Mouse (Mus musculus) adrenal gland, postnatal 4 days (tissue): ENCODE results near the gene Eno3. TPM values are rescaled to one million over a fixed set of nuclear protein-coding genes. Genes with fewer than 3 reads are reported as not detected.

Source experiments
- DNase-seq, 2 experiments: peaks; one replicate each; pipeline ENCODE4 v3.0.0; 2021 to 2022; ENCODE audit warnings: low spot score in 2 of 2, mixed read lengths in 2 of 2
- total RNA-seq, 2 experiments: library from RNA; stranded (reverse); gene quantifications; 2 replicates each; pipeline ENCODE4 v1.2.3; 2021

Gene Eno3
- total RNA-seq, 2 experiments from 2014 or later = 72.6 to 112 TPM

- DNase-seq = no peak
These were observed 21.6 kb downstream of the Eno3 start for GRCm38 (mm10) chr11:70678576-70678975.

DNA sequence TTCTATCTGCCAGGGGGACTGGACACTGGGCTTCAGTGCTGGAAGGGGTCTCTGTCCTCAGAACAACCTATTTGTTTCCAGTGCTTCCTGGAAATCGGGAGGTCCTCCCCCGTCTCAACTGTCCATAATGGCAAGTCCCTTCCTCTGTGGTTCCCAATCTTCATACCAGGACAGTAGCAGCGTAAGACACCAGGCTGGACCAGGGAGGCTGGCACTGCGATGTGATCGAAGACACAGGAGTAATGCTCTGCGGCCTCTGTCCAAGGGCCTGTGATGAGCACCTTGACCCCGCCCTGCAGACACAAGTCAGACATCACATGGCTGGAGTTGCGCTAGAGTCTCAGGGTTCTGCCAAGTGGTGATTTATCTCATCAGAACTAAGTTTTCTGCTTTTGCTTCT is 22.4 kb downstream of the Eno3 start:
- DNase-seq = no peak

GRCm38 (mm10) chr11:70679894-70680293 is 22.9 kb downstream of the Eno3 start:
- no peak for DNase-seq

DNA sequence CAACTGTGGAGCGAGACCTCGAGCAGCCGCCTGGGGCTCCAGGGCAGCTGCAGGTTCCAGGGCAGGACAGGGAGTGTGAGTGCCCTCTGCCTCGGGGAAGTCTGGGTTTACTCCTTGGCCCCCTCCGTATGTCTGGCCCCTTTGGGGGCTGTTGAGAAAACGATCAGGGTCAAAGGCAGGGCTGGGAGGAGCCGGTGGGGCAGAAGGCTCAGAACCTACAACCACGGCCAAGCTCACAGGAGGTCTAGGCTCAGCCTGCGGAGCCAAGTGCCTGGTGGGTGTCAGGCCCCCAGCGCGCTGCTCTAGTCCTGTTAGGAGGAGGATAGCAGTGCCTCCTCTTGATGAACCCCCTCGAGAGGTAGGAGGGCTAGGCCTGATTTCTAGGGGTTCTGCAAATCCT is 24.2 kb downstream of the Eno3 start:
- DNase-seq = no peak

DNA sequence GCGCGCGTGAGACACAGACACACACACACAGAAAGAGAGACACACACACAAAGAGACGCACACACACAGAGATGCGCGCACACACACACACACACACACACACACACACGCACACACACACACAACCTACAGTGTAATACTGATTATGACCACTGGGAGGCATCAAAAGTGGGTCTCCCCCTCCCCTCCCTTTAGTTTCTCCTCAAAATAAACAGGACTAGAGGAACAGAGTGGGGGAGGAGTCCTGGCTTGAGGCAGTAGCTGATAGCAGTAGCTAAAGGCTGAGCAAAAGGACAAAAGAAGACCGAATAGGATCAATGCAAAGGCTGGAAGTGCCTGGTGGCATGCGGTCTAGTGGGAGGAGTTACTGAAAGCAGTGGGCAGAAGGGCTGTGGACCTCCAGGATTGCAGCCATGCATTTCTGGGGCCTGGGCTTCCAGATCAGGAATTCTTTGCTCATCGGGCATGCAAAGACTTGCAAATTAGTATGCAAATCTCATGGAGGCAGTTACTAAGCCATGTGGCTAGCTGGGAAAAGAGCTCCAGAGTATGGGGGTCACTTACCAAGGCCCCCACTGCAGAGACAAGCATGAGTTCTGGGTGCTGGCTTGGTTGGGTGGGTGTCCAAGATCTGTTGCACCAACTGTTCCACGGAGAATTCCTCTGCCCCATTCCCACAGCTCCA is 25.0 kb downstream of the Eno3 start:
- DNase-seq = no peak

- DNase-seq = no peak
These were observed 26.6 kb downstream of the Eno3 start for GRCm38 (mm10) chr11:70683640-70684039.

GRCm38 (mm10) chr11:70686901-70687566 is 30.0 kb downstream of the Eno3 start:
- DNase-seq = no peak

DNA sequence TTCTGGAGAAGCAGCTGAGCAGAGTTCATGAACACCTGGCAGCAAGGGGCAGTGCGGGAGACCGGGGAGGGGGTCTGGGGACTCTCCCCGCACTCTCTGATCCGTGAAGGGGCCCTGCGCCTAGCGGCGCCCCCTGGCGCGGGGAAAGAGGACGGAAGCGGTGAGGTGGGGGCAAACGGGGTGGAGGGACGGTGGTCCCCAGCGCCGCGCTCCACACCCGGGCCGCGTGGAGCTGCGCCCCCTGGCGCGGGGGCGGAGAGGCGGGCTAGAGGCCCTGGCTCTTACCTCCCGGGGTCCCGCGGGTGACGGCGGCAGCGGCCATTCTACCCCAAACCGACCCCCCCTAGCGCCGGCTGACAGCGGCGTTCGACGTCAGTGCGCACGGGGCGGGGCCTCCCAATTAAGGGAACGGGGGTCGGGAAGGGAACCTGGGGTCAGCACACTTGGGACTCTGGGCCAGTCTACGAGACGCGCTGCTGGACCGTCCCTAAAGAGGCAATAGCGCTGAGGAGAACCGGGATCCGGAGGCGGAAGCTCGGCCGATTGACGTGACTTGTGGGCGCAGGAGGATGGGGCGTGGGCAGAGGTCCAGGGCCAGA is 30.7 kb downstream of the Eno3 start, which contains the start of gene Camta2:
Gene Camta2, minus strand, starts transcription at position 505 of the 599 bp plus-strand sequence.
- peak; percentile 74 for DNase-seq

DNA sequence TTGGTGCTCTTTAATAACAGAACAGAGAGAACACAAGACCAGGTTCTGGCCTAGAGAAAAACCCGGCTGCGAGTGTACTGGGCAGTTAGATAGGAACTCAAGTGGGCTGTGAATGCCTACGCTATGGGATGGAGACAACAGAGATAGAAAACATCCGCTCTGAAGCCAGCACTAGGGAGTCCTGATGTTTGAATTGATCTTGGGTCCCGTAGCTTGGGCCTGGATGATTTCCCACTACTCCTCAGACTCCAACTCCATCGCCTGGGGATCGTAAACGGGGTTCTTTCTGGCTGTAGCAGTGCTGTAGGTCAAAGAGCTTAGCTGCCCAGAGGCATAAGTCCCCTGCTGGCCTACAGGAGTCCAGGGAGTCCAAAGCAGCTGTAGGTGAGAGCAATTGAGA is 31.4 kb downstream of the Eno3 start:
- DNase-seq = no peak

- DNase-seq = no peak
These were observed 32.6 kb downstream of the Eno3 start for GRCm38 (mm10) chr11:70689578-70689977.

GRCm38 (mm10) chr11:70693504-70693903 is 36.5 kb downstream of the Eno3 start:
- no peak for DNase-seq

GRCm38 (mm10) chr11:70697376-70697775 is 40.4 kb downstream of the Eno3 start:
- DNase-seq = no peak

DNA sequence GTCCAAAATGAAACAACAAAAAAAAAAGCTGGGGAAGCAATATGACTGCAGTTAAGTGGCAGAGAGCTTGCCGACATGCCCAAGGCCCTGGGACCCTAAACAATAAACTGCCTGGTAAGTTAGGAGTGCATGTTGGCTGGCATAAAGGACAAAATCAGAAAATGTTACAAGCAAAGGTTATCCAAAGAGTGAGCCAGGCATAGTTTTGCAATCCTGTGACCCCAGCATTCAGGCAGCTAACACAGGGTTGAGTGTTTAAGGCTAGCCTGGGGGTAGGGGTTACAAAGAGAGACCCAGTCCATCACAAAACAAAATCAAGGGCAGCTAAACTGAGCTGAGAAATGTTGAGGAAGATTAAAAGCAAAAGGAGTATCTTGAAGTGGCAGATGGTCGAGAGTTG is 42.0 kb downstream of the Eno3 start:
- no peak for DNase-seq

DNA sequence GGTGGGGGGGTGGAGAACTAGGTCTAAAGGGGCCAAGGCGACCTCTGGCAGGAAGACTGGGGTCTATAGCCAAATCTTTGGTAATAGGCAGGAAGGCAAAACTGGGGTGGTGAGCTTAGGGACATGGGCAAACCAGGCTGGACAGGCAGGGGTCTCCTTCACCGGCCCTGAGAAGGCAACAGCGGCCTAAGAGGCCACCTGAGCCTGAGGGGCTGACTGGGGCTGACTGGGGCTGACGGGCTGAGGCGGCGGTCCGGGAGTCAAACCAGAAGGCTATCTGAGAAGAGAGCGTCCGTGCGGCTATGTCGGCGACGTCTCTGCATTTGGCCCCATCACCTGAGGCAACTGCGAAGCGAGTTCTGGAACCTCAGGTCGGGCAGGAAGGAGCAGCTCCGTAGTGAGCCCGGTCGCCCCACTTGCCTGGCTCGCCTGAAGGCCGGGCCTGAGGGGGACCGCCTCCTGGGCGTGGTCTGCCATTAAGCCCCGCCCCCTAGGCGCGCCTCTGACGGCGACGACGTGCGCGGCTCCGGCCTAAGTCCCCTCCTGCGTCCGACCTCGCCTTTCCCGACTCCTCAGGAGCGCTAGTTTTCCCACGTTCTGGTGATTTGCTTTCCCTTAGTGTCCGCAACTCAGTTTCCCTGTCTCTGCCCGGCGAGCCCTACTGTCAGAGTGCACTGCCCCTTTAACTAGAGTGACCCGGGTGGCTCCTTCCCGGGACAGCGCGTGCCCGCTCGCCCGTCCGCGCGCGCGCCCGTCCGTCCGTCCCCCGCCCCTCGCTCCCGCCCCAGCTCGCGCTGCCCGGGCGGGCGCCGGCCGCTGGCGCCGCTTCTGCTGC is 42.9 kb downstream of the Eno3 start, which contains the start of the genes Inca1 and Kif1c:
Gene Inca1, minus strand, starts transcription at position 434 of the 835 bp plus-strand sequence.
Gene Kif1c, plus strand, starts transcription at position 827 of the 835 bp plus-strand sequence.
- DNase-seq = peak; percentile 90 to 93

GRCm38 (mm10) chr11:70700613-70701012 is 43.6 kb downstream of the Eno3 start:
- peak; percentile 43 to 58 for DNase-seq

DNA sequence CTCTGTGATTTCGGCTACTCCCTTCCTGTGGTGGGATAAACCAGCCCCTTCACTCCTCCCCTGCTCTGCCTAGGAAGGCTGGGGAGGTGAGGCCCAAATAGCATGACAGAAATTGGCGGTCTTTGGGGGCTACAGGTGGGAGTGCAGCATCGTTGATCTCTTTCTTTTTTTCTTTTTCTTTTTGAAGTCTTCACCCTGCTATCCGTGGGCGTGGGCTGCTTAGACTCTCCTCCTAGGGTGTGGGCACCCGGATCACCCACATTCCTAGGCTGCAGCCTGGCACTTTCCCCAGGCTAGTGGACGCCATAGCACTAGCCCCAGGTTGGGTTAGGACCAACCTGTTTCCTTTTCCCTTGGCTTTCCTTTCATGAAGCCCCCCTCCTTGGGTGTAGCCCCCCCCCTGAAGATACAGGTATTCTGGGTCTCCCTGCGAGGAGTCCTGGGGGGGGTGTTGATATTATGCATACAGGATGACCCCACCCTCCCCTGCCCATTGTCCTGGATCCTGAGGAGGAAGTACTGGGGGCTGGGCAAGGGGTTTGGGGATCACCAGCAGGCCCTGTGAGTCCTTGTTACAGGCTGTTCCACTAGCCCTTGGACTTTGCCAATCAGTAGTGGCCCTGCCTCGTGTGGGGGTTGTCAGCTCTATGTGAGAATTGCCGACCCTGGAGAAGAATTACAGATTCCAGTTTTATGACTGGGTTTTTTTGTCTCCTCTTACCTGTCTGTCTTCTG is 44.4 kb downstream of the Eno3 start:
- no peak for DNase-seq

GRCm38 (mm10) chr11:70701984-70702733 is 45.2 kb downstream of the Eno3 start:
- DNase-seq = no peak

DNA sequence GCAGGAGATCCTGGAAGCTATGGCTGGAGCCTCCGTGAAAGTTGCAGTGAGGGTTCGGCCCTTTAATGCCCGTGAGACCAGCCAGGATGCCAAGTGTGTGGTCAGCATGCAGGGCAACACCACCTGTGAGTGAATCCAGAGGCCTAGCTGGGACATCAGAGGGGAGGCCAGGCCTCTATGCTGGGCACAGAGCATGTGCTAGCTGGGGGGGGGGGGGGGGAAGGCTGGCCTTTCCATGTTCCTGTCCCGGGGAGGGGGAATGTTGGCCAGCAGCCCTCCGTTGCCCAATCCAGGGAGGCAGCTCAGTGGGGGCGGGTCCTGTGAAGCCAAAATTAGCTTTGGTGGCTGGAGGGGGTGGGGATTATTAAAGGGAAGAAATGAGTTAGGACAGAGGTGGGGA is 45.8 kb downstream of the Eno3 start:
- DNase-seq = no peak

DNA sequence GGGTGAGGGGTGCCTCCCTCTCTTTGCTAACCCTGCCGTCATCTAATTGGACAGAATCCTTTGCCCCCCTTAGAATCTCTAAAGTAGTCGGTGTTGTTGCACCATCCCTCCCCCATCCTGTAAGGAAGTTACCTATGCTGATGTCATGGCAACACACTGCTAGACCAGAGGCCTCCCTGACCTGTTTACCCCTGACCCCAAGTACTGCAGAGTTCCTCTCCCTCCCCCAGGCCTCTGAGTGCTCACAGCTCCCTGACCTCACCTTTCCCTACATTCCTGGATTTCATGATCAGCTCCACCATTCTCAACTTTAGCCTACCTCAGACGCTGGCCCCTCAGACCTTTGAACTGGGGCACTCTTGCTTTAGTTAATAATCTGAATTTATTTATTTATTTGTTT is 49.1 kb downstream of the Eno3 start:
- DNase-seq = no peak

DNA sequence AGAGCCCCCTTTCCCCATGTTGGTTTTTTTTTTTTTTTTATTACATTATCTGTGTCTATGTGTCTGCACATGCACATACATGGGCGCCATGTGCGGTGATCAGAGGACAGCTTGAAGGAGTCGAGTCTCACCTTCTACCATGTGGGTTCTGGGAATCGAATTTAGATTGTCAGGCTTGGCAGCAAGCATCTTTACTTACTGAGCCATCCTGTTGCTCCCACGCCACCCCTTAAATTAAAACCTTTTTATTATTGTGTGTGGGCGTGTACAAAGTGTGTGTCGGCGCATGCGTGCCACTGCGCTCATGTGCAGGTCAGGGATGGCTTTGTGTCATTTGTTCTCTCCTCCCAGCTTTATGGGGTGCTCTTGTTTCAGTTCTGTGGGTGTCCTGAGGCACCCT is 54.0 kb downstream of the Eno3 start:
- no peak for DNase-seq
